30 mouse cellular contexts compared by ENCODE assay signal in the genomic region with DNA sequence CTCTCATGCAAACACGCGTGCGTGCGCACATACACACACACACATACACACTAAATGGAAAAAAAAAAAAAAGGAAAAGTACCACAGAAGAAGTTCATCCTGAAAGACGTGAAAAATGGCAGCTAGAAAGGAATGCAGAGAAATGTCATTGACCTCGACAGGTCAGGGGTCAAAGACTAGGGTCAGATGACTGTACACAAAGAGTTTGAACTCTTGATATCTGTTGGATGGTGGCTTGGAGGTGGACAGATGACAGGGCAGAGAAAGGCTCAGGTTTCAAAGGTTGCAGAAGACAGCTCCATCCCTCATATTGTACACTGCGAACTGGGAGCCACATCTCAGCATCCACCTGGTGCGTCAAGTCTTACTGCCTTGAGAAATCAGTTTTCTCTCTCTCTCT.
DNase-seq lines count a peak whose midpoint lies in the region; ATAC-seq and TF ChIP-seq lines count a peak whose summit lies in the region.
"Had no signal": no experiment of that assay in that cellular context is flagged by ENCODE, and none has a peak within 500 bp of the region (broad histone marks: within the 10 kb centered on the region; RNA-seq: fewer than 3 reads in every experiment).

No protein-coding gene starts in this region.

- no peak overlapping the region for H3K4me3 ChIP-seq in liver, adult 2 months (ENCODE audit: insufficient read depth, low read depth, low read length)
- no peak overlapping the region for H3K4me3 ChIP-seq in liver, embryonic 12.5 days
- no peak overlapping the region for H3K4me3 ChIP-seq in midbrain, embryonic 11.5 days (ENCODE audit: low read depth, low read length)
- H3K4me3 ChIP-seq: embryonic facial prominence, embryonic 12.5 days; embryonic facial prominence, embryonic 15.5 days; gastrocnemius, adult 2 months; heart, embryonic 12.5 days; heart, embryonic 15.5 days; hindbrain, embryonic 10.5 days; hindbrain, embryonic 13.5 days; intestine, embryonic 15.5 days had no signal

- H3K9me3 ChIP-seq in liver, embryonic 12.5 days (replicated peaks), result no peaks in the 10 kb centered on the region
- no peaks in the 10 kb centered on the region for H3K9me3 ChIP-seq in midbrain, embryonic 11.5 days (ENCODE audit: control insufficient read depth, low read length)
- H3K9me3 ChIP-seq: embryonic facial prominence, embryonic 12.5 days; embryonic facial prominence, embryonic 15.5 days; G1E; heart, embryonic 12.5 days; heart, embryonic 15.5 days; hindbrain, embryonic 10.5 days; hindbrain, embryonic 13.5 days; intestine, embryonic 15.5 days had no signal

- TF ChIP-seq CTCF in liver, adult 2 months (IDR thresholded peaks at IDR 0.05; ENCODE audit: low read depth, low read length), result no peak

- no peaks in the 10 kb centered on the region for H3K27me3 ChIP-seq in liver, adult 2 months (ENCODE audit: control insufficient read depth, insufficient read depth, low read length)
- no peaks in the 10 kb centered on the region; the same call in 1 of the 2 replicates for H3K27me3 ChIP-seq in liver, embryonic 12.5 days (replicated peaks)
- H3K27me3 ChIP-seq in midbrain, embryonic 11.5 days (ENCODE audit: control insufficient read depth, insufficient read depth, low read length), result no peaks in the 10 kb centered on the region
- H3K27me3 ChIP-seq: CH12.LX; embryonic facial prominence, embryonic 12.5 days; embryonic facial prominence, embryonic 15.5 days; heart, embryonic 12.5 days; heart, embryonic 15.5 days; hindbrain, embryonic 13.5 days; intestine, embryonic 15.5 days; Patski had no signal

- TF ChIP-seq POLR2A in liver, adult 2 months (IDR thresholded peaks at IDR 0.05; ENCODE audit: extremely low read depth, insufficient read depth, low read length), result no peak

- no peaks in the 10 kb centered on the region for H3K36me3 ChIP-seq in liver, adult 2 months (ENCODE audit: control insufficient read depth, insufficient read depth, low read length)
- H3K36me3 ChIP-seq in liver, embryonic 12.5 days, result no peaks in the 10 kb centered on the region
- no peaks in the 10 kb centered on the region for H3K36me3 ChIP-seq in midbrain, embryonic 11.5 days (ENCODE audit: control insufficient read depth, insufficient read depth, low read length)
- H3K36me3 ChIP-seq: embryonic facial prominence, embryonic 12.5 days; embryonic facial prominence, embryonic 15.5 days; G1E; heart, embryonic 12.5 days; heart, embryonic 15.5 days; hindbrain, embryonic 10.5 days; hindbrain, embryonic 13.5 days; intestine, embryonic 15.5 days had no signal

- H3K4me1 ChIP-seq in liver, adult 2 months (ENCODE audit: control insufficient read depth, insufficient read depth, low read length), result peaks cover 2% of the 10 kb centered on the region
- no peaks in the 10 kb centered on the region for H3K4me1 ChIP-seq in liver, embryonic 12.5 days
- no peaks in the 10 kb centered on the region for H3K4me1 ChIP-seq in midbrain, embryonic 11.5 days (ENCODE audit: control insufficient read depth, insufficient read depth, low read length)
- H3K4me1 ChIP-seq: embryonic facial prominence, embryonic 15.5 days; heart, embryonic 15.5 days had no signal

- no peaks in the 10 kb centered on the region for H3K79me2 ChIP-seq in liver, adult 2 months (ENCODE audit: control insufficient read depth, insufficient read depth, low read length)

- H3K4me2 ChIP-seq in liver, embryonic 12.5 days, result no peak overlapping the region
- H3K4me2 ChIP-seq in midbrain, embryonic 11.5 days, result no peak overlapping the region
- H3K4me2 ChIP-seq: embryonic facial prominence, embryonic 12.5 days; embryonic facial prominence, embryonic 15.5 days; heart, embryonic 12.5 days; heart, embryonic 15.5 days; hindbrain, embryonic 13.5 days; intestine, embryonic 15.5 days had no signal

- H3K9ac ChIP-seq in liver, adult 2 months (ENCODE audit: low read depth, low read length), result no peak overlapping the region
- no peak overlapping the region for H3K9ac ChIP-seq in liver, embryonic 12.5 days
- H3K9ac ChIP-seq in midbrain, embryonic 11.5 days (ENCODE audit: low read length), result no peak overlapping the region
- H3K9ac ChIP-seq: embryonic facial prominence, embryonic 12.5 days; embryonic facial prominence, embryonic 15.5 days; forebrain, postnatal 0 days; heart, embryonic 12.5 days; heart, embryonic 15.5 days; hindbrain, embryonic 13.5 days; intestine, embryonic 15.5 days had no signal

- no peak for ATAC-seq in liver, embryonic 12.5 days
- ATAC-seq in midbrain, embryonic 11.5 days (ENCODE audit: low FRiP score), result no peak
- ATAC-seq: forebrain, embryonic 14.5 days; forebrain, postnatal 0 days; hindbrain, embryonic 16.5 days; intestine, embryonic 15.5 days; Patski had no signal

- WGBS in liver, adult 2 months, result 52% methylated on average over 8 of the region's 8 CpGs
- WGBS in liver, embryonic 12.5 days (ENCODE audit: insufficient replicate concordance), result 66% methylated on average over 8 of the region's 8 CpGs
- 89% methylated on average over 8 of the region's 8 CpGs for WGBS in midbrain, embryonic 11.5 days

- H3K27ac ChIP-seq in liver, adult 2 months (replicated peaks; ENCODE audit: insufficient read depth, low read depth, low read length), result no peak overlapping the region
- no peak overlapping the region for H3K27ac ChIP-seq in liver, embryonic 12.5 days
- H3K27ac ChIP-seq in midbrain, embryonic 11.5 days (ENCODE audit: low read depth, low read length), result no peak overlapping the region
- H3K27ac ChIP-seq: embryonic facial prominence, embryonic 12.5 days; embryonic facial prominence, embryonic 15.5 days; gastrocnemius, adult 2 months; heart, embryonic 15.5 days; hindbrain, embryonic 10.5 days; hindbrain, embryonic 13.5 days; intestine, embryonic 15.5 days had no signal

- DNase-seq in liver, adult 2 months (ENCODE audit: extremely low read depth, low read depth, low spot score), result peak; percentile 88
- DNase-seq in ZHBTc4 (ENCODE audit: low read depth, low spot score), result peak; percentile 9
- DNase-seq in embryo, embryonic 9.5 days (ENCODE audit: extremely low spot score), result peak; percentile 37
- DNase-seq in midbrain, embryonic 11.5 days (ENCODE audit: low spot score, missing footprints), result no peak
- DNase-seq in adrenal gland, postnatal 10 days, result no peak
- DNase-seq: adrenal gland, adult 8-10 months; adrenal gland, postnatal 36 days; B cell, adult 2 months; cerebellum, adult 18-20 months; cerebellum, adult 9-10 months; cerebellum, postnatal 14 days; forebrain, postnatal 0 days; gastrocnemius, adult 2 months; gastrocnemius, postnatal 14 days; heart, adult 11 months; heart, postnatal 10 days; heart, postnatal 36 days had no signal

Comparison
In these comparisons a context has a peak if more than half of its experiments do, and no peak if none do; other contexts are left out.
1. DNase-seq: peak in liver, adult 2 months (single experiment), ZHBTc4 (single experiment) and embryo, embryonic 9.5 days (single experiment); none in midbrain, embryonic 11.5 days (single experiment) and adrenal gland, postnatal 10 days (single experiment).